Mouse (Mus musculus) intestine, embryonic 15.5 days (tissue): ENCODE data around the gene Dok3. TPM values are rescaled to one million over a fixed set of nuclear protein-coding genes. Genes with fewer than 3 reads are reported as not detected.

Experiments used
- ATAC-seq: fragments of 200-750 bp; cut with Nextera tagmentation; 2 replicates; pipeline ENCODE4 v1.8.0; 2017; ENCODE audit warnings: moderate TSS enrichment, moderate library complexity
- H3K27ac ChIP-seq: fragments of 300-500 bp; sonication (generic); 2 replicates; pipeline ENCODE4 v1.5.1; 2015; ENCODE audit warnings: mild to moderate bottlenecking, inconsistent platforms
- H3K27me3 ChIP-seq: fragments of 300-500 bp; sonication (generic); replicated peaks from 2 replicates; pipeline ENCODE4 v1.6.1; 2015; ENCODE audit warnings: inconsistent platforms
- H3K36me3 ChIP-seq: fragments of 300-500 bp; sonication (generic); 2 replicates; pipeline ENCODE4 v1.6.1; 2015; ENCODE audit warnings: inconsistent platforms
- H3K4me1 ChIP-seq: fragments of 300-500 bp; sonication (generic); replicated peaks from 2 replicates; pipeline ENCODE4 v1.6.1; 2015; ENCODE audit warnings: inconsistent platforms
- H3K4me2 ChIP-seq: fragments of 300-500 bp; sonication (generic); replicated peaks from 2 replicates; pipeline ENCODE4 v1.6.1; 2015; ENCODE audit warnings: mild to moderate bottlenecking, inconsistent platforms
- H3K4me3 ChIP-seq: fragments of 300-500 bp; sonication (generic); replicated peaks from 2 replicates; pipeline ENCODE4 v1.5.1; 2015; ENCODE audit warnings: inconsistent platforms
- H3K9ac ChIP-seq: fragments of 300-500 bp; sonication (generic); 2 replicates; pipeline ENCODE4 v1.6.1; 2015; ENCODE audit warnings: inconsistent platforms
- H3K9me3 ChIP-seq: fragments of 300-500 bp; sonication (generic); 2 replicates; pipeline ENCODE4 v1.6.1; 2016; ENCODE audit warnings: inconsistent platforms
- WGBS: fragments of 180-500 bp; shearing (Covaris S2); methylation state at CpG from one replicate; pipeline ENCODE4 v1.1.7; 2015; 5-methylcytosine and 5-hydroxymethylcytosine counted together
- polyA plus RNA-seq: library from polyadenylated mRNA; unstranded; fragments of >200 nt; fragmentation: Nextera tagmentation; extraction: Ambion mirVana; gene quantifications from 2 replicates; pipeline ENCODE4 v1.2.1, GENCODE M21; 2015

Dok3 gene
- polyA plus RNA-seq, 1 experiment from 2014 or later, result 3.6 TPM

- no peak overlapping the region for H3K9ac ChIP-seq
- peaks cover 13% of the 10 kb centered on the region; the same call in 1 of the 2 replicates for H3K36me3 ChIP-seq
- no peaks in the 10 kb centered on the region; the same call in 1 of the 2 replicates for H3K27me3 ChIP-seq
- peaks cover 15% of the 10 kb centered on the region for H3K4me1 ChIP-seq
- 56% methylated on average over 11 of the region's 11 CpGs for WGBS
- no peak for ATAC-seq
- no peak overlapping the region for H3K4me3 ChIP-seq
- no peak overlapping the region for H3K4me2 ChIP-seq
- H3K27ac ChIP-seq, result no peak overlapping the region
- no peaks in the 10 kb centered on the region for H3K9me3 ChIP-seq
Measured at GRCm38 (mm10) chr13:55498906-55499305, 30.2 kb downstream of the Dok3 start.

GRCm38 (mm10) chr13:55496661-55497060, 32.4 kb downstream of the Dok3 start:
- Histone ChIP-seq H3K4me2 (no peak overlapping the region), H3K36me3 (no peaks in the 10 kb centered on the region; the same call in 1 of the 2 replicates), H3K4me3 (no peak overlapping the region), H3K9me3 (no peaks in the 10 kb centered on the region), H3K9ac (no peak overlapping the region), H3K27me3 (no peaks in the 10 kb centered on the region; the same call in 1 of the 2 replicates), H3K27ac (no peak overlapping the region), H3K4me1 (peaks cover 15% of the 10 kb centered on the region)
- no peak for ATAC-seq
- WGBS, result 78% methylated on average over 6 of the region's 6 CpGs

GRCm38 (mm10) chr13:55495702-55496101, 33.4 kb downstream of the Dok3 start:
- no peaks in the 10 kb centered on the region; the same call in 1 of the 2 replicates for H3K36me3 ChIP-seq
- H3K27ac ChIP-seq, result no peak overlapping the region
- H3K4me3 ChIP-seq, result no peak overlapping the region
- no peaks in the 10 kb centered on the region for H3K9me3 ChIP-seq
- H3K27me3 ChIP-seq, result no peaks in the 10 kb centered on the region; the same call in 1 of the 2 replicates
- H3K4me2 ChIP-seq, result no peak overlapping the region; the same call in 1 of the 2 replicates
- H3K9ac ChIP-seq, result no peak overlapping the region
- no peak for ATAC-seq
- H3K4me1 ChIP-seq, result peaks cover 15% of the 10 kb centered on the region
- 46% methylated on average over 4 of the region's 4 CpGs for WGBS

- 18% methylated on average over 18 of the region's 18 CpGs for WGBS
- no peak overlapping the region for H3K9ac ChIP-seq
- H3K27me3 ChIP-seq, result no peaks in the 10 kb centered on the region; the same call in 1 of the 2 replicates
Measured at GRCm38 (mm10) chr13:55494883-55495621, 34.0 kb downstream of the Dok3 start.

GRCm38 (mm10) chr13:55494257-55494656, 34.8 kb downstream of the Dok3 start:
- Histone ChIP-seq H3K9ac (no peak overlapping the region), H3K9me3 (no peaks in the 10 kb centered on the region), H3K27ac (no peak overlapping the region), H3K27me3 (no peaks in the 10 kb centered on the region; the same call in 1 of the 2 replicates), H3K4me1 (peaks cover 15% of the 10 kb centered on the region), H3K4me2 (no peak overlapping the region), H3K4me3 (no peak overlapping the region), H3K36me3 (no peaks in the 10 kb centered on the region)
- ATAC-seq, result no peak
- 29% methylated on average over 2 of the region's 2 CpGs for WGBS

More at GRCm38 (mm10) chr13:55494883-55495621, 34.0 kb downstream of the Dok3 start:
- Histone ChIP-seq H3K4me3 (no peak overlapping the region), H3K27ac (no peak overlapping the region), H3K4me2 (0 out of 2 replicates have a peak overlapping the region, but pooled peaks have one; percentile 3), H3K4me1 (peaks cover 15% of the 10 kb centered on the region), H3K9me3 (no peaks in the 10 kb centered on the region), H3K36me3 (no peaks in the 10 kb centered on the region; the same call in 1 of the 2 replicates)
- peak; percentile 56 for ATAC-seq

- H3K9ac ChIP-seq, result peak within 1 kb of the TSS; percentile 96
- peak within 1 kb of the TSS; percentile 73 for H3K4me3 ChIP-seq
- no peaks in the 10 kb centered on the region for H3K36me3 ChIP-seq
- no peaks in the 10 kb centered on the region for H3K9me3 ChIP-seq
- peak within 1 kb of the TSS; percentile 82 for H3K4me2 ChIP-seq
- 1% methylated on average over 75 of the region's 83 CpGs for WGBS
- no peaks in the 10 kb centered on the region for H3K27me3 ChIP-seq
- ATAC-seq, result peak; percentile 86
- peak within 1 kb of the TSS; percentile 83 for H3K27ac ChIP-seq
- peaks cover 51% of the 10 kb centered on the region for H3K4me1 ChIP-seq
Measured at GRCm38 (mm10) chr13:55487578-55488498, 41.3 kb downstream of the Dok3 start, which contains the start of gene Dbn1. TSS of gene Dbn1 (minus strand) at chr13:55488111.

- Histone ChIP-seq H3K27ac (peak overlapping the region; percentile 83), H3K27me3 (no peaks in the 10 kb centered on the region), H3K4me3 (peak overlapping the region; percentile 73), H3K36me3 (0 out of 2 replicates have a peak, but pooled peaks cover 2% of the 10 kb centered on the region), H3K9ac (peak overlapping the region; percentile 96), H3K4me1 (peaks cover 57% of the 10 kb centered on the region), H3K9me3 (no peaks in the 10 kb centered on the region), H3K4me2 (peak overlapping the region; percentile 82)
- under 1% methylated on average over 21 of the region's 29 CpGs for WGBS
- ATAC-seq, result peak; percentile 66
Measured at GRCm38 (mm10) chr13:55486916-55487577, 42.0 kb downstream of the Dok3 start.

GRCm38 (mm10) chr13:55486029-55486794, 42.9 kb downstream of the Dok3 start:
- peak overlapping the region; percentile 82 for H3K4me2 ChIP-seq
- no peaks in the 10 kb centered on the region for H3K9me3 ChIP-seq
- H3K36me3 ChIP-seq, result 0 out of 2 replicates have a peak, but pooled peaks cover 6% of the 10 kb centered on the region
- peak overlapping the region; percentile 83; the same call in 1 of the 2 replicates for H3K27ac ChIP-seq
- H3K4me3 ChIP-seq, result peak overlapping the region; percentile 73
- no peak for ATAC-seq
- H3K4me1 ChIP-seq, result peaks cover 57% of the 10 kb centered on the region
- 41% methylated on average over 14 of the region's 14 CpGs for WGBS
- no peaks in the 10 kb centered on the region for H3K27me3 ChIP-seq
- H3K9ac ChIP-seq, result peak overlapping the region; percentile 96

GRCm38 (mm10) chr13:55484520-55485088, 44.5 kb downstream of the Dok3 start:
- H3K4me2 ChIP-seq, result peak overlapping the region; percentile 82
- no peaks in the 10 kb centered on the region for H3K27me3 ChIP-seq
- no peak overlapping the region for H3K27ac ChIP-seq
- H3K36me3 ChIP-seq, result 0 out of 2 replicates have a peak, but pooled peaks cover 9% of the 10 kb centered on the region
- no peaks in the 10 kb centered on the region for H3K9me3 ChIP-seq
- peaks cover 57% of the 10 kb centered on the region for H3K4me1 ChIP-seq
- no peak overlapping the region for H3K4me3 ChIP-seq
- H3K9ac ChIP-seq, result no peak overlapping the region
- WGBS, result 48% methylated on average over 7 of the region's 7 CpGs
- ATAC-seq, result no peak

- peak overlapping the region; percentile 60 for H3K27ac ChIP-seq
- 0 out of 2 replicates have a peak, but pooled peaks cover 9% of the 10 kb centered on the region for H3K36me3 ChIP-seq
- H3K4me2 ChIP-seq, result peak overlapping the region; percentile 34
- H3K4me1 ChIP-seq, result peaks cover 57% of the 10 kb centered on the region
- WGBS, result 47% methylated on average over 15 of the region's 15 CpGs
- H3K9ac ChIP-seq, result no peak overlapping the region
- ATAC-seq, result no peak
- H3K4me3 ChIP-seq, result no peak overlapping the region
- H3K9me3 ChIP-seq, result no peaks in the 10 kb centered on the region
- H3K27me3 ChIP-seq, result no peaks in the 10 kb centered on the region
Measured at GRCm38 (mm10) chr13:55483593-55483992, 45.5 kb downstream of the Dok3 start.

GRCm38 (mm10) chr13:55483071-55483470, 46.0 kb downstream of the Dok3 start:
- Histone ChIP-seq H3K4me3 (no peak overlapping the region), H3K9ac (no peak overlapping the region), H3K4me2 (peak overlapping the region; percentile 34), H3K36me3 (peaks cover 10% of the 10 kb centered on the region; the same call in 1 of the 2 replicates), H3K9me3 (no peaks in the 10 kb centered on the region), H3K4me1 (peaks cover 53% of the 10 kb centered on the region), H3K27me3 (no peaks in the 10 kb centered on the region), H3K27ac (peak overlapping the region; percentile 60)
- 32% methylated on average over 9 of the region's 9 CpGs for WGBS
- no peak for ATAC-seq
